Mouse (Mus musculus) adrenal gland, postnatal 10 days (tissue): Measurements from ENCODE around the gene D17H6S53E. TPM values are rescaled to one million over a fixed set of nuclear protein-coding genes. Genes with fewer than 3 reads are reported as not detected.
"Not testable (repeated sequence)": the region's sequence is repeated elsewhere in the genome, so short reads cannot be mapped to it uniquely, and the experiment has no call there.

Source experiments
- DNase-seq: peaks from one replicate; pipeline ENCODE4 v3.0.0; 2021; ENCODE audit warnings: mixed read lengths
- total RNA-seq, 2 experiments: library from RNA; stranded (reverse); gene quantifications; 2 replicates each; pipeline ENCODE4 v1.2.3; 2021

The D17H6S53E gene
- total RNA-seq, 2 experiments from 2014 or later = 26.0 to 28.5 TPM

GRCm38 (mm10) chr17:35101161-35101560, 25.0 kb upstream of the D17H6S53E start:
- peak; percentile 36 for DNase-seq

- DNase-seq = no peak
These were observed 23.9 kb upstream of the D17H6S53E start for GRCm38 (mm10) chr17:35102299-35102698.

- DNase-seq = no peak
These were observed 22.9 kb upstream of the D17H6S53E start for GRCm38 (mm10) chr17:35103221-35103690.

GRCm38 (mm10) chr17:35104079-35104478, 22.1 kb upstream of the D17H6S53E start:
- no peak for DNase-seq

GRCm38 (mm10) chr17:35104754-35105153, 21.4 kb upstream of the D17H6S53E start:
- DNase-seq = no peak

GRCm38 (mm10) chr17:35105740-35106389, 20.3 kb upstream of the D17H6S53E start:
- DNase-seq = peak; percentile 51

GRCm38 (mm10) chr17:35106522-35106921, 19.7 kb upstream of the D17H6S53E start:
- DNase-seq = no peak

GRCm38 (mm10) chr17:35108097-35108496, 18.1 kb upstream of the D17H6S53E start, which contains the start of gene Ly6g5c:
TSS of gene Ly6g5c (plus strand) at chr17:35108279.
- no peak for DNase-seq

GRCm38 (mm10) chr17:35111774-35112173, 14.4 kb upstream of the D17H6S53E start:
- no peak for DNase-seq

GRCm38 (mm10) chr17:35115046-35116019, 10.8 kb upstream of the D17H6S53E start, which contains the start of gene Ly6g5b:
TSS of gene Ly6g5b (minus strand) at chr17:35115428.
- DNase-seq = no peak

- peak; percentile 72 for DNase-seq
These were observed 5.4 kb upstream of the D17H6S53E start for GRCm38 (mm10) chr17:35120745-35121142.

- peak; percentile 98 for DNase-seq
These were observed 4.9 kb upstream of the D17H6S53E start, which contains the start of gene Gpank1 for GRCm38 (mm10) chr17:35121143-35121799. TSS of gene Gpank1 (plus strand) at chr17:35121455.

- peak; percentile 67 for DNase-seq
These were observed 4.3 kb upstream of the D17H6S53E start, which contains the start of gene Csnk2b for GRCm38 (mm10) chr17:35121871-35122303. TSS of gene Csnk2b (minus strand) at chr17:35122053.

- not testable (repeated sequence) for DNase-seq
These were observed 2.9 kb upstream of the D17H6S53E start for GRCm38 (mm10) chr17:35123287-35123686.

GRCm38 (mm10) chr17:35124261-35124896, 1.8 kb upstream of the D17H6S53E start:
- DNase-seq = not testable (repeated sequence)

- DNase-seq = no peak
These were observed 1.1 kb upstream of the D17H6S53E start for GRCm38 (mm10) chr17:35125081-35125480.

GRCm38 (mm10) chr17:35125578-35125977, 595 bp upstream of the D17H6S53E start:
- no peak for DNase-seq

GRCm38 (mm10) chr17:35127017-35127416, 844 bp downstream of the D17H6S53E start:
- no peak for DNase-seq

- DNase-seq = no peak
These were observed 2.8 kb downstream of the D17H6S53E start for GRCm38 (mm10) chr17:35128996-35129395.

- DNase-seq = no peak
These were observed 4.9 kb downstream of the D17H6S53E start for GRCm38 (mm10) chr17:35131038-35131437.

- no peak for DNase-seq
These were observed 5.5 kb downstream of the D17H6S53E start, which contains the start of gene Apom for GRCm38 (mm10) chr17:35131500-35132173. TSS of gene Apom (minus strand) at chr17:35132050.
